Mouse (Mus musculus) ovary, postnatal 36 days (tissue): ENCODE measurements around the gene Dyrk3.
A peak's percentile ranks its signal among the peaks of the same experiment; 100 is the strongest.
"Not testable (repeated sequence)": the region's sequence is repeated elsewhere in the genome, so short reads cannot be mapped to it uniquely, and the experiment has no call there.

Experiments used
- DNase-seq: peaks from one replicate; pipeline ENCODE4 v3.0.0; 2022; ENCODE audit warnings: low spot score, mixed read lengths

Dyrk3 gene

DNA sequence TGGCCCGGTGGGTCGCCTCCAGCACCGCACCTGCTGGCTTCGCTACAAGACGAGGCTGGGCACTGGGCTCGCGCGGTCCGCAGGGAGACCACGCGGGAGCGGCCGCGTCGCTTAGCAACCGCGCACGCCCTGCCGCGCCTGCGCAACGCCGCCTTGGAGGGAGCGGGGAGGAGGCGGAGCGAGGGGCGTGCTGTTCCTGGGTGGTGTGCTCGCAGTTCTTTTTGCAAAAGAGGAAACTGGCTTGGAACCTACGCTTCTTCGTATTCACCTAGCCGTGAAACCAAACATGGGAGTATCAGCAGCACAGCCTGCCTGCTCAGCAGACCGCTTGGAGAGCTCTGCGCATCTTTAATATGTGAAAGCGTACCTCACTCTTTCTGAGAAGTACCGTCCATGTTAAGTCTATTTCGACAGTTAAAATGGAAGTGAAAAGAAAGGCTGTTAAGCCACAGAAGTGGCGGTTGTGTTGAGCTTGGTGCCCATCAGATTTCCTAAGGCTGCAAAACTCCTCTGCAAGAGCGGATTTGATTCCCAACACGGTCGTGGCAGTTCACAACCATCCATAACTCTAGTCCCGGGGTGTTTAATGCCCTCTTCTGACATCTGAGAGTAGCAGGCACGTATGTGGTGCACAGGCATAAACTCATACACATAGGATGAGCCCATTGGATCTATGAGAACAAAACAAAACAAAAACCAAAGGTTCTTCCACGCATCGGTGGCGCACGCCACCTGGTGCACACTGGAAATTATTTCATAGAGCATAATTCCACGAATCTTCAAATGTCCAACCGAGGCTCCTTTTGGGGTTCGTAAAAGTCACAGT lies at the start of gene Dyrk3:
Gene Dyrk3 (minus strand): TSS at position 150 of the 826 bp plus-strand sequence.
- peak; percentile 94 for DNase-seq

DNA sequence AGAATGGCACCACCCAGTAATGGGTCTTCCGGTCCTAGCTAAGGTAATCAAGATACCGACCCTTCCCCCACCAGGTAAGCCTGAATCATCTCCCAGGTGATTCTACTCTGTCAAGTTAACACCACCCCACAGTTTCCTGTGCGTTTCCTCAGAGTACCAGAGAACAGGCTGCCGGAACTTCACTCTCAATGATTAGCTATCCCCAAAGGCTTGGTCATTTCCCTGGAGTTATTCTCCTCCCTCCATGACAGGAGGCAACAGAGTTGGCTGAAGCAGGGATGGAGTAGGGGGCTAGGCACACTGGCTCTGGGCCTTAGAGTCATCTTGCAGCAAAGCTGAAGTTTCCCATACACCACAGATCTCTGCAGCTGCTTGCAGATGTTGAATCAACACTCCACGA lies 49.7 kb upstream of the Dyrk3 start:
- DNase-seq: no peak

DNA sequence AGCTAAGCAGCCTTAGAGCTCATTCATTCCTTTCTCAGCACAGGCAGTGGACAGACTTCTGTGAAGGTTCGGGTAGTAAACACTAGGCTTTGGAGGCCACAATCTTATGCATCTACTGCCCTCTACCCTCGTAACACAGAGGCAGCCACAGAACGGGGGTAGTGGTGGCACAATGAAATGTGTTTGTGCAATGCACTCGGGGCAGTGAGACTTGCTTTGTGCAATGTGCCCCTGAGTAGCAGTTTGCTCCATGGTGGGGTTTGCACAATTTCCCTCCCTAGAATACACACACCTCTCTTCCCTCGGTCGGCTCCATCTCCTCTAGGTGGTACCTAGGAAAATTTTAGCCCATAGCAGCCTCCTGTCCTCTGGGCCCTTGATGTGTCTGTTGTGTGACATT lies 48.9 kb upstream of the Dyrk3 start:
- no peak for DNase-seq

DNA sequence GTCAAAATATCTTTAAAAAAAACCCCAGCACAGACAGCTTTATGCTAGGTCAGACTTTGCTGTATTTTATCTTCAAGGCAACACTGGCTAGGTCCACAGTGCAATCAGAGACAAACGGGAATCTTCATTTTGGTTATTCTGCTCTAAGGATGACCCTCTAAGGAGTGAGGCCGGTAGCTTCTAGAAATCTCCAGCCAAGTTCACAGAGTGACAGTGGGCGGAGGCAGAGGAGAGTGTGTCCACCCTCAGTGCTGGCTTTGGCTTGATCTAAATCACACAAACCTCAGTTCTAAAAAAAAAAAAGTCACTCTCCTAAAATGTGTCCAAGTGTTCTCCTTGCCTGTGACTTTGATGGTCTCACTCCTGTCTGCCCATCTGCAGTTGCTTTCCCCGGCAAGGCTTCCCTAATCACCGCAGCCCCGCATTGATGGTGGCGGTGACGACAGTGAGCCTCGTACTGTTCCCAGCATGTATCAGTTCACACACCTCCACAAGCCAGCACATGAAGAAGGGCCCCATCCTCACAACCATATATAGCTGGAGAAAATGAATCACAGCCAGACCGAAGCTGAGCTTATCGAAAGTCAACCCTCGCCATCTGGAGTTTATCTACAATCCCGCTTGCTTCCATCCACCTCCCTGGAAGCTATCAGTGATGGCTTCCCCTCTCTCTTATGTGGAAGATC lies 47.8 kb upstream of the Dyrk3 start:
- no peak for DNase-seq

DNA sequence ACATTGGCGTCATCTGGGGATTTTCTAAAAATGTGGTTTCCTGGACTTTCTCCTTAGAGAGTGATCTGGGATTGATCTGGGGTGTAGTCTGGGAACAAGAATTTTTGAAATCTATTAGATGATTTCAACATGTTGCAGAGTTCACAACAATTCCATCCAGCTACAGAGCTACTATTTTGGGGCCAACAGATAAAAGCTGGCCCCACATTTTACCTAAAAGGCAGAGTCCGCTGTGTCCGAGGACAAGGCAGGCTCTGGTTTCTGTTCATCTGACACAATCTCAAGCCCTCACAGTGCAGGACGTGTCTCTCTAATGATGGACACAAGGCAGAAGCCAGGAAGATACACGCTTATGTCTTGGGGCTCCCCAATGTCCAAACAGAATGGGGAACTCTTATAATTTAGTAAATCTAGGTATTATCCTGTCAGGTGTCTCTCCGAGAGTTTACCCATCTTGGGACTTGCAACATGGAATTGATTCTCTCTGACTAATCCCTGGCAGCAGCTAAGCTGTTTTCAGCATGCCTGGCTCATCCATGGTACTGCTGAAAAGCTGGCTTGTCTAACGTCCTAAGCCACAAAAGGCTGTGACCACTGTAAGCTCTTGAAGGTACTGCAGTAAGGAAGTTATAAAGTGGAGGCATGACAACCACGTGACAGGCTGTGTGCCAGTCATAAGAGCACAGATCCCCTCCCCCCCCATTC lies 47.0 kb upstream of the Dyrk3 start:
- no peak for DNase-seq

DNA sequence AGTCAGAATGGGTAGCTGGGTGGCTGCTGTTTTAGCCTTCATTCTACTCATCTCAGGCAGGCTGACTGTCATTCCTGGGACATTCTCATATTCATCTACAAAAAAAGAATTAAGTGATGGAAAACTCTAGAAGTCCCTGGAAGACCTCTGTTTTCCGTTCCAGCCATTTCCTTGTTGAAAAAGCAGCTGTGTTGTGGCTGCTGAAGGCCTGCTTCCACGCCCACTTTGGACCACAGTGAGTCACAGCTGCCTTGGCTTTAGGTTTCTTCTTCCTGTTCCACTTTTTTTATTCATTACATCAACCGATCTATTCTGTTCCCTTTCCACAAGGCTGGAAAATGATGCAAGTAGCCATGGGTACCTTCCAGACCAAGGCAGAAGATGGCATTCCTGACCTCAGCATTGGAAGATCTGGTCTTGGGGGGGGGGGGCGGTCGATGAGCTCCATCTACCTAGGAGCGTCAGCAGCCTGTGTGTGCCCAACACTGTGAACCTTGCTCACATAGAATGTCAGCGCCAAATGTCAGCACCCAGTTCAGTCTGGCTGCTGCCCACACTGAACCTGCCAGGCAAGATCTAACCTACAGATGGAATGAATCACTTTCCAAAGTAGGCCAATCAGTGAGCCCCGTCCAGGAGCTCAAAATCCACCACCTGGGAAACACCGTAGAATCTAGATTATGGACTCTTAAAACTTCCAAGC lies 46.3 kb upstream of the Dyrk3 start:
- DNase-seq: no peak

DNA sequence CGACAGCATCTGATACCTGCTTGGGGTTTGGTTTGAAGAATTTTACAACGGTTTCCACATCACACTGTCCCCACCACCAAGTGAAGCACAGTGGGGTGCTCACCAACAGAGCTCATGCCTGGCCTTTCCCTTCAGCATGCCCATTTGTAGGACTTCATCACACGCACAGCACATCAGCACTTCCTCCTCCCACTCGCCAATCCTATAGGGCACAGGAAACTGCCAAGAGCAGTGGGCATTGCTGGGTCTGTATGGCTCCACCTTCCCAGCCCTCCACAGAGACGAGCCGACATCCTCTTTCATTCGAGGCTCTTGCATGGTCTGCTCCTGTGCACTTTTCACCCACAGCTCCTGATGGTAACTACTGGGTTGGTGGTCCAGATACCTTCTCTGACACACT lies 45.1 kb upstream of the Dyrk3 start:
- no peak for DNase-seq

DNA sequence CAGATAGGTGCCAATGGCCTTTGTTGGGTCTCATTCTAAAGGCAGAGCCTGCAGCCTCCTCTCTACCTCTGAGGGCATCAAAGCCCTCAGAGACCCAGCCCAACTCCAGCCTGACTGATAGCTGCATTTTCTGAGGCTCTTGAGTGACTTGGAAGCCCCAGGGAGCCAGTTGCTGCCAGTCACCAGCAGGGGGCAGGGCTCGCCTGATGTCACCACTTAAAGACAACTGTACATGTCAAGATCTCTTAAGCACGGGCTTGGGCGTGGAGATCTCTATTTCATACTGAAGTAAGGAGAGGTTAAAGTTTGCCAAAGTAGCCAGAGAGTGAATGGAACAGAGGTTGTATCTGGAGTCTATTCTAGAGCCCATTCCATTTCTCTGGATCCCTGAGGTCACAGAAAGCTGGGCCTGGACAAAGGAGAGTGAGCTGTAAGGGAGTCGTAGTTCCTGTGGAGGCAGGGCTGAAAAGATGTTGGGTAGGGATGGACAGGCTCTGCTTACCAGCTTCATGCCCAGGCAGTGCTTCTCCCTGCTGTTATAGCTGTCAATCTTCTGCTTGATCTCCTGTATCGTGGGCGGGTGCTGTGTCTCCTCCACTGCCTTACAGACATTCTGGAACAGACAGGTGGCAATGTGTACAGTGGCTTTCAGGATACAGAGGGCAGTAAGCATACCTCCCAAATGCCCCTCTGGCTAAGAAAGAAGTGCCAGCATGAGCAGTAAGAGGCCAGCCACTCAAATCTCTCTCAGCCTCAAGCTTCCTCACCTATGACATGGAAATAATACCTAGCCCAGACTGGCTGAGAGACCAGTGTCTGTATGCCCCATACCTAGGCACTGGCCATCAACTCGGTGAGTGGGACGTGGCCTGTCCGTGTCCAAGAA lies 43.7 kb upstream of the Dyrk3 start:
- peak; percentile 79 for DNase-seq

DNA sequence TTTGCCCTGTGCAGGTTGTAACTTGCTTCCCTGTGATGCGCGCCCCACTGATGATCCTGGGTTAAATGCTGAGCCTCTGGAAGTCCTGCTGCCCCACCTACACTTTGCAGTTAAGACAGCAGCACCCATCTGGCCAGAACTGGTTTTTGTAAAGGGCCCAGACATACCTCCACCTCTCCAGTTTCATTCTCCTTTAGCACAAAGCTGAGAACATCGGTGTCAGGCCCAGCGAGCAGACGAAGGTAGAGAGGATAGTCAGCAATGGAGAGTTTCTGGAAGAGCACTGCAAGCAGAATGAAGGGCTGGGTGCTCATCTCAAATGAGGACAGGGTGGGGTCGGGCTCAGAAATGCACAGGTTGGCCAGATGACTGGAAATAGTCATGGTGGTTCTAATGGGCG lies 42.2 kb upstream of the Dyrk3 start:
- no peak for DNase-seq

DNA sequence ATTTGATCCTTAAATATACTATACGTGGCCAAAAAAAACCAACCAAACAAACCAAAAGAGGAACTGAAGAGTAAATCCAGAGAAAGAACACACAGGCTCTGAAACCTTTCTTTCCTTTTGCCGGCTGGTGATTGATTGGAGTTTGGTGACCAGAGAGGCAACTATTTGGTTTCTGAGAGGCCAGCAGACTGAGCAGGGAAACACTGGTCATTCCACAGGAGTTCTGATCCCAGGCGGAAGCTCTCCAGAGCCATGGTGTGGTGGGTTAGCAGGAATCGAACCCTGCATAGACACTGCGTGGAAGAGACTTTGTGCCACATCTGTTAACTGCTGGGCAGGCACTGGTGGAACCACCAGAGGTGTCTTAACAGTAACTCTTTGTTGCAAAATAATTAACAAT lies 39.9 kb upstream of the Dyrk3 start:
- DNase-seq: no peak

DNA sequence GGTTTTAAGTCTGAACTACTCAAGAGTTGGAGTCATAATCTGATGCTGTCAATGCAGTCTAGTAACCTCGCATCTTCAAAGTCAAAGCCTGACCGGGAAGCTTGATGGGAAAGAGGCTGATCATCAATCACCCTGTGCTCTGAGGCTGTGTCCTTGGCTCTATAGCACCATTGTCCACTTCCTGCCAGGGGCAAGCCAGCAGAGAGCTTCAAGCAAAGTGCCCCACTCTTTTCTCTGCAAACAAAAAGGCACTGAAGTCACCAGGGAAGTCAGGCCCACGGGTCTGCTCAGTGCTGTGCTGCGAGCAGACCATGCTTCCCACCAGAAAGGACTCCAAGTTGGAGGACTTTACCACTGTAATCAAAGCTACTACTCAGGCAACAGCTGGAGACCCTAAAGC lies 39.1 kb upstream of the Dyrk3 start:
- no peak for DNase-seq

DNA sequence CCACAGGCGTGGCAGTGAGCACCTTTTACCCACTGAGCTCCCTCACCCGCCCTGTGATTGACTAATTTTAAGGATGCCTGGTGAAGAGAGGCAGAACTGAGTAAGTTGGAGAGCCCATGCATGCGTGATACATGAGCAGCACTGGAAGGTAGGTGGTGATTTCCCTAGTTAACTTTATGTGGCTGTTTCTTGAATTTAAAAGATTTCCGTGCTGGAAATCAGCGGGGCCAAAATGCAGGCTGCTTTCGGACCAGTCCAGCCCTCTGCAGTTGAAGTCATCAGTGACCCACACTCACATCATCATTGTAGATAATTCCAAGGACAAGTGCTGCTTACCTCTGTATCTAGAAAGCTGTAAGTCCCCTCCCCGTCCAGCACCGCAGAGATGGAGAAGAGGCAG lies 37.7 kb upstream of the Dyrk3 start:
- no peak for DNase-seq

DNA sequence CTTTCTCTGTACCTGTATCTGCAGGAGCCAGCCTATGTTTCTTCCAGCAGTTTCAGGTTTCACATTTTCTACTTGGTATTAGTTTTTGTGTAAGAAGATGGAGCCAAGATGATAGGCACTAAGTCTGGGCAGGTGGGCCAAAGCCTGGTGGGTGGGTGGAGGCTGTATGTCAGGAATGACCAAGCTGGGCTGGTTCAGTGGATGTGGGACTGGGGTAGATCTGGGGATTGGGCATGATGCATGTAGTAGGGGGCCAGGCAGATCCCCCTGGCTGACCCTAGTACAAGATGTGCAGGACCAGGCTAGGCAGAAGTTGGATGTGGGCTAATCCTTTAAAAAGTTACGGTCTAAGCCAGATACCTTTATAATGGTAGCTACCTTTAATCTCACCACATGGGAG lies 37.0 kb upstream of the Dyrk3 start:
- no peak for DNase-seq

DNA sequence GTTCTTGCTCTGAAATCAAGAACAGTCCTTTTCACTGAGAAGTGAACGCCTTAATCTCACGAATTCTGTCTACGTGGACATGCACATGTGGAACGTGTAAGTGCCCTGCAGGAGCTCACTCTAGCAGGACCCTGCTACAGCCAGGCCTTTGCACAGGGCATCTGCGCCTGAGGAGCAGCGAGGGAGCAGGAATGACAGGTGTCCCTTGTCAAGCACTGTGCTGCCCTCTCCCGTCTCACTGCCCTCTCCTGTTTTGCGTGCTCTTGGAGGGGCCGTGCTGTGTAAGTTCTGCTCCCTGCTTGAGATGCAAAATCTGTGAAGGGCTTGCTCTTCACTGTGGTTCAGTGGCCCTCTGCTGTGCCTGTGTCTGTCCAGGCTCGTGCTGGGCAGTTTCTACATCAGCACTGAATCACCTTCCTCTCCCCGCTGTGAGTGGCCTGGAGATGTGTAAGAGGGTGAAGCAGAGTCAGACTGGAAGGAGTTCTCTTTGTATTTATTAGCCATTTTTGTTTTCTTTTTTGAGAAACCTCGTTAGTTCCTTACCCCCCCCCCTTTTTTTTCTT lies 36.2 kb upstream of the Dyrk3 start:
- no peak for DNase-seq

DNA sequence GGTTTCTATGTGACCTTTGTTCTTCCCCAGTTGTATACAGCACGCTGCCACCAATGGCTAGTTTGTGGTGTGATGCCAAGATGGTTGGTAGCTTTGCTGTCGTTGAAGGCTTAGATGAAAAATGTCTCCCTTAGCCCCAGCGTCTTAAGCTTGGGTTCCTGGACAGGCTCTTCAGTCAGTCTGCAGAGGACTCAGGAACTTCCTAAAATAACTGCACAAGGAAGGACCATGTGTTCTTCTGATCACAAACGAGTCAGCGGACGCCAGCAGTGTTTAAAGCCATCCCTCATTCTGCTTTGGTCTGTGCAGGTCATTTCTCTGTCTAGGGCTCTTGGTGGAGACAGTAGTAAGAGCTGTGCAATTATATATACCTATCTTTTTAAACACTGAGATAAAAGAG lies 35.7 kb upstream of the Dyrk3 start:
- DNase-seq: no peak

DNA sequence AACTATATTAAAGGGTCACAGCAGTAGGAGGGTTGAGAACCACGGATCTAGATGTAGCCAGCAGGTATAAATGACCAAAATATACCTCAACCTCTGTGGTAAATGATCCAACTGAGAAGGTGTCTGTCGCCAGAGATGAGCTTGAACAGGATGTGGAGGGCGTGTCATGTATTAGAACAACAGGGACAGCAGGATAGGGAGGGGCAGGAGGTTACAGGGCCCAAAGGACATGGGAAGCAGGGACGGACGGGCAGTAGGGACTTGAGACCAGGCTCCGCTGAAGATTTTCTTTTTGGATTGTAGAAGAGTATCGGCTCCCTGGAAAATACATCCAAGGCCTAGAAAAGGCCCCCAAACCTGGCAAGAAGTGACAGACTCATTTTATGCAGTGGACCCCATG lies 34.9 kb upstream of the Dyrk3 start:
- DNase-seq: no peak

DNA sequence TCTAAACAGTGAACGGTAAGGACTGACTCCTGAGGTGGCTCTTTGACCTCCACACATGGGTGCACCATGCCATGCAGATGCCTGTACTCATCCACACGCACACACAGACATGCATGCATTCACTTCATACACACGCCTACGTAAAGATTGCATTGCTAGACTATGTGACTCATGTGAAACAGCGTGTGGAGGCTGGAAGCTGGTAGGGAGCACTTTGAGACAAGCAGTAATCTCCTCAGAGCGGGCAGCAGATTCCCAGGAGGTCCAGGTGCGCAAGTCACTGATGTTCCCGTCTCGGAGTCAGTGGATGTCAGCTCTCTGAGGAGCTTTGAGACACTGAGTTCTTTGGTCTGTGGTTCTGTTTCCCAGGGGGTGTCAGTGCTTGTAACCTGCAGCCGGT lies 29.5 kb upstream of the Dyrk3 start:
- DNase-seq: no peak

DNA sequence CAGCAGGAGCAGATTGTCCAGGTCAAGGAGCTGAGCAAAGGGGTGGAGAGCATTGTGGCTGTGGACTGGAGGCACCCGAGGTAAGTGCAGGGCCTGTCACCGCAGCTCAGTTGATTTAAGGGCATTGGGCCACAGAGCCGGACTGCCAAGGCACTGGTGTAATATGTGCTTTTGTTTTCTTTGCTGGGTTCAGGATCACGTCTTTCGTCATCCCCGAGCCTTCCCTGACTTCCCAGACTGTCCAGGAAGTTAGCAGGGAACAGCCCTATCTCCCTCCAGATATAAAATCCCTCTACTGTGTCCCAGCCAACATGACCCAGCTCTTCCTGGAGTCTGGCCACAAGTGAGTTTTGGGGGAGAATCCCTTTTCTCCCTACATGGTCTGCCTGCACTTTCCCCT lies 26.3 kb upstream of the Dyrk3 start:
- no peak for DNase-seq

DNA sequence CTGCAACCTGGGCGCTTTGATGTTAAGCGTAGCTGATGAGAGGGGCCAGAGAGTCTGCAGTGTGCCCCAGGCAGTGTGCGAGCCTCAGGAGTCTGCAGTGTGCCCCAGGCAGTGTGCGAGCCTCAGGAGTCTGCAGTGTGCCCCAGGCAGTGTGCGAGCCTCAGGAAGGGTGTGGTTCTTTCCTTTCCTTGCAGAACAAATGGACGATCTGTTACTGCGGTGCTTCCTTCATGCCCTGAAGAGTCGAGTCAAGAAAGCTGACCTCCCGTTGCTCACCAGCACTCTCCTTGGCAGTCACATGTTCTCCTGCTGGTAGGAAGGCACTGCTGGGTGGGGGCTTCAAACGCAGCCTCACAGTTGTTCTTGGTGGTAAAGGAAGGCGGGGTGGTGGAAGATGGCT lies 23.0 kb upstream of the Dyrk3 start:
- no peak for DNase-seq

DNA sequence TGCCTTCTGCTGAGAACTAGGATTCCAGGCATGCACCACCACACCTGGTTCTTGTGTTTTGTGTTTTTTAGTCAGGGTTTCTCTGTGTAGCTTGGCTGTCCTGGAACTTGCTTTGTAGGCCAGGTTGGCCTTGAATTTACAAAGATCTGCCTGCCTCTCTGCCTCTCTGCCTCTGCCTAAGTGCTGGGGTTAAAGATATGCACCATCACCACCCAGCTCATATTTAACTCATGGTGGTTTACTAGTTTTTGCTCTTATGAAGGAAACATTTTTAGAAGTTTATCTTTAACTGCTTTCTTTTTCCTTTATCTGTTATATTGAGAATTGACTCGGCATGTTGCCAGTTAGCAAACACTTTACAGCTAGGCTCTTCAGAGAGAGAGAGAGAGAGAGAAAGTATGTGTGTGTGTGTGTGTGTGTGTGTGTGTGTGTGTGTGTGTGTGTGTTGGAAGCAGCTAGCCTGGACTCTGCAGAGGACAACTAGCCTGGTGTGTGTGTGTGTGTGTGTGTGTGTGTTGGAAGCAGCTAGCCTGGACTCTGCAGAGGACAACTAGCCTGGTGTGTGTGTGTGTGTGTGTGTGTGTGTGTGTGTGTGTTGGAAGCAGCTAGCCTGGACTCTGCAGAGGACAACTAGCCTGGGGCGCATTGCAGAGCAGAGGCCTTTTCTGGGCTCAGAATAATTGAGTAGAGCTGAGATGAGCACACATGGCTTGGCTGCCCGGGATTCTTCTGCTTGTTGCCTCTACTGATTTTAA lies 21.6 kb upstream of the Dyrk3 start:
- DNase-seq: not testable (repeated sequence)
